Comparison of ENCODE assay signal across 24 mouse cellular contexts in genomic region chr12:57084519-57084918, GRCm38 (mm10).
DNase-seq lines count a peak whose midpoint lies in the region; ATAC-seq lines count a peak whose summit lies in the region.
"Had no signal": no experiment of that assay in that cellular context is flagged by ENCODE, and none has a peak within 500 bp of the region (broad histone marks: within the 10 kb centered on the region; RNA-seq: fewer than 3 reads in every experiment).

No protein-coding gene starts in this region.

- peaks cover 21% of the 10 kb centered on the region for H3K4me1 ChIP-seq in hindbrain, embryonic 10.5 days (replicated peaks)
- H3K4me1 ChIP-seq in hindbrain, embryonic 14.5 days (replicated peaks; ENCODE audit: control insufficient read depth, insufficient read depth, low read length): no peaks in the 10 kb centered on the region
- H3K4me1 ChIP-seq in midbrain, embryonic 10.5 days: peaks cover 20% of the 10 kb centered on the region
- peaks cover 10% of the 10 kb centered on the region for H3K4me1 ChIP-seq in midbrain, embryonic 13.5 days (replicated peaks)
- H3K4me1 ChIP-seq in neural tube, embryonic 11.5 days (ENCODE audit: control insufficient read depth, insufficient read depth, low read length): peaks cover 2% of the 10 kb centered on the region; the same call in 1 of the 2 replicates
- no peaks in the 10 kb centered on the region for H3K4me1 ChIP-seq in neural tube, embryonic 15.5 days
- H3K4me1 ChIP-seq: embryonic facial prominence, embryonic 15.5 days; heart, embryonic 12.5 days; hindbrain, embryonic 15.5 days had no signal

- 0 out of 2 replicates have a peak overlapping the region, but pooled peaks have one; percentile 8 for H3K27ac ChIP-seq in hindbrain, embryonic 10.5 days
- H3K27ac ChIP-seq in hindbrain, embryonic 14.5 days: no peak overlapping the region
- peak overlapping the region; percentile 9; the same call in 1 of the 2 replicates for H3K27ac ChIP-seq in midbrain, embryonic 10.5 days (replicated peaks)
- H3K27ac ChIP-seq in midbrain, embryonic 13.5 days: no peak overlapping the region
- no peak overlapping the region for H3K27ac ChIP-seq in neural tube, embryonic 11.5 days (ENCODE audit: low read depth, low read length)
- H3K27ac ChIP-seq in neural tube, embryonic 15.5 days (replicated peaks): no peak overlapping the region
- H3K27ac ChIP-seq: embryonic facial prominence, embryonic 15.5 days; forebrain, embryonic 10.5 days; gastrocnemius, adult 2 months; hindbrain, embryonic 15.5 days had no signal

- no peak overlapping the region for H3K9ac ChIP-seq in hindbrain, embryonic 14.5 days
- no peak overlapping the region for H3K9ac ChIP-seq in midbrain, embryonic 13.5 days (replicated peaks)
- no peak overlapping the region for H3K9ac ChIP-seq in neural tube, embryonic 11.5 days (ENCODE audit: low read length)
- H3K9ac ChIP-seq in neural tube, embryonic 15.5 days (replicated peaks): no peak overlapping the region
- H3K9ac ChIP-seq: embryonic facial prominence, embryonic 15.5 days; heart, embryonic 12.5 days; hindbrain, embryonic 15.5 days had no signal

- H3K4me2 ChIP-seq in hindbrain, embryonic 14.5 days (replicated peaks): no peak overlapping the region
- H3K4me2 ChIP-seq in midbrain, embryonic 13.5 days (replicated peaks): no peak overlapping the region
- no peak overlapping the region for H3K4me2 ChIP-seq in neural tube, embryonic 11.5 days (ENCODE audit: low read depth)
- H3K4me2 ChIP-seq in neural tube, embryonic 15.5 days: no peak overlapping the region
- H3K4me2 ChIP-seq: embryonic facial prominence, embryonic 15.5 days; heart, embryonic 12.5 days; hindbrain, embryonic 15.5 days had no signal

- H3K36me3 ChIP-seq in hindbrain, embryonic 10.5 days: no peaks in the 10 kb centered on the region
- no peaks in the 10 kb centered on the region for H3K36me3 ChIP-seq in hindbrain, embryonic 14.5 days (replicated peaks; ENCODE audit: control insufficient read depth, insufficient read depth)
- H3K36me3 ChIP-seq in midbrain, embryonic 10.5 days: no peaks in the 10 kb centered on the region
- no peaks in the 10 kb centered on the region for H3K36me3 ChIP-seq in midbrain, embryonic 13.5 days
- H3K36me3 ChIP-seq in neural tube, embryonic 11.5 days (ENCODE audit: control insufficient read depth, insufficient read depth, low read length): no peaks in the 10 kb centered on the region
- no peaks in the 10 kb centered on the region for H3K36me3 ChIP-seq in neural tube, embryonic 15.5 days
- H3K36me3 ChIP-seq: embryonic facial prominence, embryonic 15.5 days; forebrain, embryonic 10.5 days; G1E; heart, embryonic 12.5 days; hindbrain, embryonic 15.5 days had no signal

- no peak for ATAC-seq in hindbrain, embryonic 14.5 days (ENCODE audit: low FRiP score)
- no peak for ATAC-seq in midbrain, embryonic 13.5 days
- ATAC-seq in neural tube, embryonic 11.5 days (ENCODE audit: insufficient read depth, low FRiP score, low TSS enrichment): peak; percentile 60; the same call in 1 of the 2 replicates
- no peak for ATAC-seq in neural tube, embryonic 15.5 days (ENCODE audit: low FRiP score)
- ATAC-seq: CD4-positive, CD25-positive, alpha-beta regulatory T cell, adult 4 months; inflammation-experienced regulatory T-cells, adult 6 months had no signal

- no peaks in the 10 kb centered on the region for H3K9me3 ChIP-seq in hindbrain, embryonic 10.5 days
- H3K9me3 ChIP-seq in hindbrain, embryonic 14.5 days (ENCODE audit: control insufficient read depth, low read length): no peaks in the 10 kb centered on the region
- H3K9me3 ChIP-seq in midbrain, embryonic 10.5 days (replicated peaks): no peaks in the 10 kb centered on the region
- H3K9me3 ChIP-seq in midbrain, embryonic 13.5 days: no peaks in the 10 kb centered on the region
- no peaks in the 10 kb centered on the region for H3K9me3 ChIP-seq in neural tube, embryonic 11.5 days (ENCODE audit: control insufficient read depth, low read length)
- H3K9me3 ChIP-seq in neural tube, embryonic 15.5 days (replicated peaks): no peaks in the 10 kb centered on the region
- H3K9me3 ChIP-seq: embryonic facial prominence, embryonic 15.5 days; forebrain, embryonic 10.5 days; G1E; heart, embryonic 12.5 days; hindbrain, embryonic 15.5 days had no signal

- DNase-seq in embryo, embryonic 10 days (ENCODE audit: low spot score): peak; percentile 25
- no peak for DNase-seq in embryo, embryonic 11 days
- no peak for DNase-seq in hindbrain, embryonic 10.5 days (ENCODE audit: low spot score)
- DNase-seq in hindbrain, embryonic 14.5 days (ENCODE audit: low spot score): no peak
- no peak for DNase-seq in midbrain, embryonic 10.5 days (ENCODE audit: low spot score)
- no peak for DNase-seq in neural tube, embryonic 11.5 days (ENCODE audit: low spot score)
- DNase-seq: adrenal gland, adult 8-10 months; adrenal gland, postnatal 36 days; B cell, adult 2 months; cerebellum, adult 11 months; cerebellum, adult 8-10 months; cerebellum, postnatal 14 days; gastrocnemius, adult 2 months; gastrocnemius, postnatal 25 days had no signal

- no peak overlapping the region for H3K4me3 ChIP-seq in hindbrain, embryonic 10.5 days
- H3K4me3 ChIP-seq in hindbrain, embryonic 14.5 days (replicated peaks; ENCODE audit: low read length): no peak overlapping the region
- no peak overlapping the region for H3K4me3 ChIP-seq in midbrain, embryonic 10.5 days
- H3K4me3 ChIP-seq in midbrain, embryonic 13.5 days (replicated peaks): no peak overlapping the region
- no peak overlapping the region for H3K4me3 ChIP-seq in neural tube, embryonic 11.5 days (ENCODE audit: low read depth, low read length)
- no peak overlapping the region for H3K4me3 ChIP-seq in neural tube, embryonic 15.5 days (replicated peaks)
- H3K4me3 ChIP-seq: embryonic facial prominence, embryonic 15.5 days; erythroblast, embryonic 14.5 days; forebrain, embryonic 10.5 days; gastrocnemius, adult 2 months; heart, embryonic 12.5 days; hindbrain, embryonic 15.5 days had no signal

- WGBS in hindbrain, embryonic 10.5 days: 31% methylated on average over 3 of the region's 3 CpGs
- 11% methylated on average over 3 of the region's 3 CpGs for WGBS in hindbrain, embryonic 14.5 days
- 32% methylated on average over 3 of the region's 3 CpGs for WGBS in midbrain, embryonic 10.5 days
- WGBS in midbrain, embryonic 13.5 days: 7% methylated on average over 3 of the region's 3 CpGs
- 10% methylated on average over 3 of the region's 3 CpGs for WGBS in neural tube, embryonic 11.5 days
- WGBS in neural tube, embryonic 15.5 days: 4% methylated on average over 3 of the region's 3 CpGs

- H3K27me3 ChIP-seq in hindbrain, embryonic 10.5 days (ENCODE audit: insufficient read depth, poor library complexity, severe bottlenecking): no peaks in the 10 kb centered on the region
- H3K27me3 ChIP-seq in hindbrain, embryonic 14.5 days (ENCODE audit: control insufficient read depth, insufficient read depth, low read length): no peaks in the 10 kb centered on the region
- H3K27me3 ChIP-seq in midbrain, embryonic 10.5 days (ENCODE audit: low read depth, poor library complexity, severe bottlenecking): no peaks in the 10 kb centered on the region
- H3K27me3 ChIP-seq in midbrain, embryonic 13.5 days: no peaks in the 10 kb centered on the region
- no peaks in the 10 kb centered on the region for H3K27me3 ChIP-seq in neural tube, embryonic 11.5 days (ENCODE audit: control insufficient read depth, insufficient read depth, low read length)
- H3K27me3 ChIP-seq in neural tube, embryonic 15.5 days (replicated peaks): no peaks in the 10 kb centered on the region
- H3K27me3 ChIP-seq: embryonic facial prominence, embryonic 15.5 days; heart, embryonic 12.5 days; hindbrain, embryonic 15.5 days had no signal

Comparison
In these comparisons a context has a peak if more than half of its experiments do, and no peak if none do; other contexts are left out.
1. H3K27ac ChIP-seq: peak in hindbrain, embryonic 10.5 days (single experiment) and midbrain, embryonic 10.5 days (single experiment); none in hindbrain, embryonic 14.5 days (single experiment), midbrain, embryonic 13.5 days (single experiment), neural tube, embryonic 11.5 days (single experiment) and neural tube, embryonic 15.5 days (single experiment).